Mouse (Mus musculus) fat pad, adult 2 months (tissue): ENCODE measurements around the gene 6030408B16Rik.

ENCODE experiments used
- DNase-seq: peaks from one replicate; pipeline ENCODE4 v3.0.0-alpha.2; 2011; ENCODE audit warnings: low read depth, low spot score; ENCODE audit errors: extremely low read depth

Gene 6030408B16Rik

GRCm38 (mm10) chr15:101293025-101293621, at the start of gene 6030408B16Rik:
TSS of gene 6030408B16Rik (plus strand) at chr15:101293212.
- DNase-seq = no peak

DNA sequence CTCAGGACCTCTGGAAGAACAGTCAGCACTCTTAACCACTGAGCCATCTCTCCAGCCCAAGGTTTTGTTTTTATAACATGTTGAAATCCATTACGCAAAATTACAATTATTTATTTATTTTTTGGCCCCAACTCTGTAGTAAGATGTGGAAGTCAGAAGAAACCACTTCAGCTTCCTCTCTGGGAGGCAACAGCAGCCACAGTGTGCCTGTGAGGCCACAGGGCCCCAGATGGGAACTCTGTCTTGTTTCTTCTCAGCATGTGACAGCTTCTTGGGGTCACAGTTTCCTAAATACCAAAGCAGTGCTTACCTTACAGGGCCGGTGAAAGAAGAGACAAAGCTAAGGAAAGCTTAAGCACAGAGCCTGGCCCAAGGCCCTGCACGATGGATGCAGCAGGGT, 49.0 kb upstream of the 6030408B16Rik start:
- no peak for DNase-seq

DNA sequence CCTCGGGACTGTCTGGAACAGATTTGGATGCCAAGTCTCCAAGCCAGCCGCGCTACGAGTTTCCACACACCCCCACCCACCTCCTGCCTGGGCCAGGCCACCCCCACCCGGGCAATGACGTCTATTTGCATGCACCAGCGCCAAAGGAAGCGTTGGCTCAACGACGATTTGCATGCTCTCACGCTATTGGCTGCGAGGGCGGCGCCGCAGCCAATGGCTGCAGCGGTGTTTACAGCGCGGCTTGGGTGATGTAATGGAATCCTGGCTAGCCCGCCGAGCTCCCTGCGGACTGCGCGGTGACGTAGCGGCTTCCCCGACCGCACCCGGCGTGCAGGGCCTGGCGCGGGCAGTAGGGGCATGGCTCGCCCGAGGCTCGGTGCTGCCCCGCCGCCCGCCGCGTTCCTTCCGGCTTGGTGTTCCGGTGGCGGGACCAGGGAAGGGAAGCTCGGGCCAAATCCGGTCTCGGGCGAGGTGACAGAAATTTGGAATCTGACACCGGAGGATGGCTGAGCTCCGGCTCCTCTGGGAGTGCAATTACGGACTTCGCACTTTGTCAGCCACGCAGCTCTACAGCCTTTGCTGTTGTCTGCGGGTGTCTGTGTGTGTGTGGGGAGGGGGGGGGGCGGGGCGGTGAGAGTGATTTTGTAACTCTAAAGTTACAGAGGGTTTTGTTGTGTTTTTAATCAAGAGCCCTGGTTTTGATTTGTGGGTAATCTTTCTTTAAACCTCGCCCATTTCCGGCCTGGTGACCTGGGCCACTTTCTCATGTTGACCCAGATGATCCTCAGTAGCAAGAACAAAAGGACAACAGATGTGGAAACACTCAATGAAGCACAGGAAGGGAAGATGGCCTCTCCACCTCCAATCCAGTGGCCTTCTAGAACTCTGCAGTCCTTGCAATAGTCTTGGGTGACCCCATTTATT, 46.5 kb upstream of the 6030408B16Rik start:
- peak; percentile 81 for DNase-seq

DNA sequence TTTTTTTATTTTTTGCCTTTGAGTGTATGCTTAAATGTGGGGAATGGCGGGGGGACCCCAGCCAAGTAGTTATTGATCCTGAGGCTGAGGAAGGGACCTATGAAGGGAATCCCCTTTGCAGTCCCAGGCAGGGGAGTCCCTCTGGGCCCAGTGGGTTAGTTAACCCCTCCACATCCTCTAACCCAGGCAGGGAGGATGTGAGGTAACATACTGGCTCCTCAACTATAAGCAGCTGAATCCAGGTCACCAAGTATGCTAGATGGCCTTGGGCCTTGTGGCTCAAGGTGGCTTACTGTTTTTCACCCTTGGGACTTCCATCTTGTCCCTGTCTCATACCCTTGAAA, 45.9 kb upstream of the 6030408B16Rik start:
- no peak for DNase-seq

DNA sequence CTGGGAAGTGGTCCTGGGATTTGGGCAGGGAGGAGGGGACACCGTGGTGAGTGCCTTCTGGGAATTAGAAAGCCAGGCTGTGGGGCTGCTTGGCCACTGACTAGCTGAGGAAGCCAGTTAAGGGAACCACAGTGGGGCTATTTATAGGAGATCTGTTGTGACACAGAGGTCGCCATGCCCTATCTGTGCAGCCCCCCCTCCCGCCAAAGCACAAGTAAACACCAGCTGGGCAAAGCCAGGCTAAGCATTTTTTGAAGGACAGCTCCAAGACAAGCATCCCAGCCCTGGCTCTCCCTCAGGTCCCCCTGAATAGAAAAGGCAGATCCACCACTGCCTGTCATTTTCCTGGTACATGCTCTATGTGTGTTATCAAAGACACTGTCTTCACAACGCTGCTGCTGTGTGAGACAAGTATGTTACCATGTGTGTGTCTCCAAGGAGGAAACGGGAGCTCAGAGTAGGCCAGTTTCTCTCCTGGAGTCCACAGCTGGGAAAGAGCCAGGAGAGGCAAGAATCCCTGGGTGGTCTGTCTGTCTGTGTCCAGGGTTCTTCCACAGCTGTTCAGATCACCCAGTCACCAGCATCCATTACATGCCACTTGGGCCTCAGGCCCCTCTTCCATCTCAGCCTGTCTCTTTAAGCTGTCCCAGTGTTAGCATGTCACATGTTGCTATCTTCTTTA, 44.8 kb upstream of the 6030408B16Rik start:
- no peak for DNase-seq

- no peak for DNase-seq
Measured at GRCm38 (mm10) chr15:101250220-101250800, 42.7 kb upstream of the 6030408B16Rik start.

DNA sequence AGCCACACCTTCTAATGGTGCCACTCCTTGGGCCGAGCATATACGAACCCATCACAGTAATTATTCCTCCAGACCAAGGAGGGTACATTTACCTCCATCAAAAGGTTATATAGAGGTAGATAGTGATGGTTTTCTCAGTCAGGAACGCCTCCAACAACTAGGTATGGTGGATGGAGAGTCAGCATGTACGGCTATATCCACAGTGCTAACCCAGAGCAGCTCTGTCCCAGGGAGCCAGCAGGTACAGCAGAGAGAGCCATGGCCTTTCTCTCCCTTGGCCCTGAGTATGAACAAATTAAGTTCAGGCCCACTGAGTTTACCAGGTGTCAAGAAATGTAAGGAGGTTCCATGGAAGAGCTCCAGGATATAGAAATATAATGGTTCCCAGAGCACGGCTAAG, 41.1 kb upstream of the 6030408B16Rik start:
- no peak for DNase-seq

DNA sequence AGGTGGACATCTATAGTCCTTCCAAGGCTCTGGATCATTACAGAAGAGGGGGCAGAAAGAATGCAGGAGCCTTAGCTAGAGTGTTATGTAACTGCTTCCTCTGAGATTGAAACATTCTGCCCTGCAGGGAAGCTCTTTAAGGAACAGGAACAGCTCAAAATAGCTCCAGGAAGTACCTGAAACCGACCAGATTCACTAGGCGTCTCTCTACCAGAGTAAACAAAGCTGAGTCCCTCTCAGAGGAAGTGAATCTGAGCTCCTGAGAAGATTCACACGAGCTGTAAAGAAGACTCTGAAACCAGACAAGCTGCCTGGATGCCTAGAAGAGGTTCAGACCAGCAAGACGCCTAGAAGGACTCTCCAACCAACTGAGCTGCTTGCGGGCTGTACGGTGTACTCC, 40.4 kb upstream of the 6030408B16Rik start:
- DNase-seq = no peak

- no peak for DNase-seq
Measured at GRCm38 (mm10) chr15:101253563-101253885, 39.5 kb upstream of the 6030408B16Rik start.

- no peak for DNase-seq
Measured at GRCm38 (mm10) chr15:101253886-101254795, 38.9 kb upstream of the 6030408B16Rik start, which contains the start of gene Nr4a1. TSS of gene Nr4a1 (plus strand) at chr15:101254269.

GRCm38 (mm10) chr15:101255842-101256462, 37.1 kb upstream of the 6030408B16Rik start:
- DNase-seq = no peak

- DNase-seq = no peak
Measured at GRCm38 (mm10) chr15:101256463-101257206, 36.4 kb upstream of the 6030408B16Rik start.

GRCm38 (mm10) chr15:101258420-101258819, 34.6 kb upstream of the 6030408B16Rik start:
- no peak for DNase-seq

- DNase-seq = no peak
Measured at GRCm38 (mm10) chr15:101259922-101260321, 33.1 kb upstream of the 6030408B16Rik start.

- DNase-seq = no peak
Measured at GRCm38 (mm10) chr15:101260387-101260786, 32.6 kb upstream of the 6030408B16Rik start.

- DNase-seq = no peak
Measured at GRCm38 (mm10) chr15:101260874-101261622, 32.0 kb upstream of the 6030408B16Rik start.

- no peak for DNase-seq
Measured at GRCm38 (mm10) chr15:101262502-101262901, 30.5 kb upstream of the 6030408B16Rik start.

DNA sequence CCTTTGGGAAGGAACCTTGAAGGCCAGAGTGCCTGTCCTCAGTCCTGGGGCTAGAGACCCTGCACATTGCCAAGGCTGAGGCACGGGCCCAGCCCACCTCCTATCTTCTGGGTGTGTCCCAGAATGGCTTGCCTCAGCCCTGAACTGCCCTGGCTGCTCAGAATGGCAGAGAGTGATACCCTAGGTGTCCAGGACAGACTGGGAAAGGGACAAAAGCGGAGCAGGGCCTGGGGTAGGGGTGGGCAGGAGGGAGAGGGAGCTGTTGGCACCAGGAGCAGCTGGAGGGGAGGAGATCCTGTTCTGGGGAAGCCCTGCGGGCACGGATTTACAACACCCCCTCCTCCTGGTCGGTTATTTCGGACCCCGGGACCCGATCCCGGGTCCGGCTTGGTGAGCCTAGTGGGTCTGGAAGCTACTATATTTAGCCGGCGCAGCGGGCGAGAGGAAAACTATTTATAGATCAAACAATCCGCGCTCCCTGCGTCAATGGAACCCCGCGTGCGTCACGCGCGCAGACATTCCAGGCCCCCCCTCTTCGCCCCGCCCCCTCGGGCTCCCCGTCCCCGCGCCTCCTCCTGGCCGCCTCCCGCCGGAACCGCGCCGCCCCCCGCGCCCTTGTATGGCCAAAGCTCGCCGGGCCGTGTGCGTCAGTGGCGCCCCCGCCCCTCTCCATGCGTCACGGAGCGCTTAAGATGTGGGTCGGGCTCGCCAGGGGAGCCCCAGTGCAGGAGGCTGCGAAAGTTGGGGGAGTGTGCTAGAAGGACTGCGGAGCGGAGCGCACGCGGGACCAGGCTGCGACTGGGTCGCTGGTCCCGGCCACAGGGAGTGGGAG, 26.7 kb upstream of the 6030408B16Rik start:
- no peak for DNase-seq
